Mouse (Mus musculus) brain, embryonic 14.5 days (tissue): Measurements from ENCODE around the gene Stk17b.

ENCODE experiments used
- CTCF ChIP-seq: fragments of 200-500 bp; IDR thresholded peaks from 2 replicates; pipeline ENCODE4 v1.5.1; 2012; ENCODE audit warnings: inconsistent platforms, mild to moderate bottlenecking, moderate library complexity, borderline replicate concordance; ENCODE audit not compliant: insufficient read depth, insufficient read length; ENCODE audit errors: extremely low read depth
- POLR2A ChIP-seq: fragments of 200-500 bp; IDR thresholded peaks from 2 replicates; pipeline ENCODE4 v1.6.1; 2012; ENCODE audit warnings: mild to moderate bottlenecking, inconsistent platforms, borderline replicate concordance; ENCODE audit not compliant: poor library complexity, insufficient read depth, insufficient read length, severe bottlenecking; ENCODE audit errors: extremely low read depth

DNA sequence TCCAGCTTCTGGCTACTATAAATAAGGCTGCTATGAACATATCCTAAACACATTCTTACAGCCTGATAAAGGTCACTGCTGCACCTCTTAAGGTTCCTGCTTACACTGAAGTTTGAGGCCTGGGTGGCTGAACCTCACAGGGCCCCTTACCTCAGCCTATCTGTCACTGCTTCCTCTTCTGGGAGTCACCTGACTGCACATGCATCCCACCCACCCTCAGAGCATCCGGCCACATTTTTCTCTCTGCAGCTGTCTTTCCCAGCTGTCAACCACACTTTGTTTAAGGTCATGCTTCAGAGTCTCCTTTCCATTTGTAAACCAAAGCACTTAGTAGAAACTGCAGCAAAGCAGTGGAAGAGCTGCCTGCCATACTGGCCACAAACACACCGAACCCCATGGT lies 6.3 kb upstream of the Stk17b start:
- TF ChIP-seq POLR2A (no peak), CTCF (no peak)
